Mouse (Mus musculus) kidney, postnatal 14 days (tissue): ENCODE measurements at regions not wholly inside any gene's neighbourhood (a gene's known extent, or its start where the extent isn't known, plus 50 kb on each side); places are given as distances from the start of the nearest gene placed in this dataset.
"Not testable (repeated sequence)": the region's sequence is repeated elsewhere in the genome, so short reads cannot be mapped to it uniquely, and the experiment has no call there.

Experiments used
- DNase-seq: peaks from one replicate; pipeline ENCODE4 v3.0.0; 2022; ENCODE audit warnings: mixed read lengths

DNA sequence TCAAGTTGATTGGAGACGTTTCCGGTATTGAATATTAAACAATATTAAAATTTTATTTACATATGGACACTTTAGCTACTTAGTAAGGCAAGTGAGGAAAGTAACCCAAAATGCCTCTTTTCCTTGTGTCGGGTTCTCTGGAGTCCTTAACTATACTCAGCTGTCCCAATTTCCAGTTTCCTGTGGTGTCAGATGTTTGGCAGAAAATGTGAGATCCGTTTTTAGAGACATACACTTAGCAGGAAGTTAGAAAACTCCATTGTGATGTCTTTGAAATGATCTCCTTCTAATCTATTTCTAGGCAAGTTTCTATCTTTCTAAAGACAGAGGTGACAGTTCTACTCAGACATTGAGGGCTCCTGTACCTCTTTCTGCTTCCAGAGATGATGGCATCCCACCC is 168.9 kb upstream of the Plcxd3 start:
- DNase-seq: no peak

DNA sequence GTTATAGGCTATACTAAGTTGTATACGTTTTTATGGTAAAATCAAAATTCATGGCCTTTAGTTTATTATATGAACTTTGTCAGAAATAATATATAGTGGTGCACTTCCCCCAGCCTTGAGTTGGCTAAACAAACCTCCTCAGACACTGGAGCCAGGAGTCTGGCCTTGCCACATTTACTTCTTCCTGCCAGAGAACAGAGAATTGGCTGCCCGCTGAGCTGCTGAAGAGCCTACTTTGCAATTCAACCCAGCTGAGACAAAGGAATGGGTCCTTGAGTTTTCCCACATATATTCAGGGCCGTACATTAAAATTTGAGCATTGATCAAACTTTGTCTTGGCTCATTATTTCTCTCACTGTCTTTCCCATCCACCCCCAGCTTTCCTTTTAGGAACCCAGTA is 161.9 kb upstream of the Plcxd3 start:
- DNase-seq: no peak

DNA sequence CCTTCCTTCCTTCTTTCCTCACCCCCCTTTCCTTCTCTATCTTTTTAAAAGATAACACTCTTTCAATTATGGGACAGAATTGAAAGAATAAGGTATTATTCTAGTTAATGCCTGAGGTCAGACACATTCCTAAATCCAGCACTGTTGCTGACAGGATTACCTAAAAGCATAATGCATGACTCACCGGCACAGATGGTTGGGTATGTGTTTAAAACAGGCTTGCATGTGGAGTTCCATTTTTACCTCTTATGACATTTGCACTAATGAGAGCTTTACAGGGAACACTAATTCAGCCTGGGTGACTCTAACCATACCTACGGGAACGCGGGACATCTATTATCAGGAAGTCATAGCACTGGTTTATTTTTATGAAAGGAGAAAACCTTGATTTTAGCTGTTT is 156.2 kb upstream of the Plcxd3 start:
- no peak for DNase-seq

DNA sequence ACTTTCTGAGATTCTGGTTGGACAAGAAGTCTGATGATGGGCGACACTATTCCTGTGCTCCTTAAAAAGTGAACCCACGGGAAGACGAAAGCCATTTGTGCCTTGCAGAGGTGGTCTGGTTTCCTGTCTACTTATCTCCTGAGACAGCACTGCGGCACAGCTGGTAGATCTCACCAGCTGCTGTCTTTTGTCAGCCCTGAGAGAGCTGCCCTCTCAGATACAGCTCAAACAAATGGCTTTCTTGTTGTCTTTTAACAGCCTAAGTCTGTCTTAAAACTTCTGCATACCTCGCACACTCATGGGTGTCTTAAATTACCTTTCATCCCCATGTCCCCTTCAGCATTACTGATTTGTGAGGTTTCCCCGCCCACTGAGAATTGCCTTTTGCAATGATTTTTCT is 147.2 kb upstream of the Plcxd3 start:
- DNase-seq: no peak

DNA sequence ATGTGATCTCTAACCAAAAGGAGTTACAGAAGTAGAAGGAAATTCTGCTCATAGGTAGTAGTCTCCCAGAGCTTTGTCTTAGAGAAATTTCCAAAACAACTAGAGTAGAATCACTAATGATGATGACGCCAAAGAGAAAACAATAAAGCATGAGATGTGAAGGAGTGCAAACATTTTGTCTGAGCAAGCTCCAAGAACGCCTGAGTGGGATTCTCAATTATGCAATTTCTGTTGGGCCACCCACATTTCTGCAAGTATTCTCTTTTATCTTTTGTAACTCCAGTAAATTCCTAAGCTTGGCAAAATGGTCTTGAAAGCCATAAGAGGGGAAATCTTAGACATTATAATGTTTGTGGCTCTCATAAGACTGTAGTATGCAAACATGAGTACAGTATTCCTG is 134.6 kb upstream of the Plcxd3 start:
- no peak for DNase-seq

DNA sequence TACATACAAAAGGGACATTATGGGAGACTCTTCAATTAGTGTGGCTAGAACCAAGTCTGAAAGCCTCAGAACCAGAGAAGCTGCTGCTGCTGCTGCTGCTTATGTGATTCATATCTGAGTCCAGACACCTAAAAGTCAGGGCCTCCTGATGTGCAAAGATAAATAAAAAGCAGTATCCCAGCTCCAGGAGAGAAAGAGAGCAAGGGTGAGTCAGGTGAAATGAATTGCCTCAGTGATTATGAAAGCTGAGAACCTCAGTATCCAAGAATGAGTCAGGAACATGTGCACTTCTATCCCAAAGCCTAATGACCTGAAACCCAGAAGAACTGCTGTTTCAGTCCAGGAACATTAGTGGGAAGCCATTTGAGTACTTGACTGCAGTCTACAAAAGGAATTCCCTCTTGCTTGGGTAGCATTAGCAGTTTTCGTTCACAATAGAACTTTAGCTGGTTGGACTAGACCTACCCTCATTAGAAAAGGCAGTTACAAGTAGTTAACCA is 127.6 kb upstream of the Plcxd3 start:
- no peak for DNase-seq

DNA sequence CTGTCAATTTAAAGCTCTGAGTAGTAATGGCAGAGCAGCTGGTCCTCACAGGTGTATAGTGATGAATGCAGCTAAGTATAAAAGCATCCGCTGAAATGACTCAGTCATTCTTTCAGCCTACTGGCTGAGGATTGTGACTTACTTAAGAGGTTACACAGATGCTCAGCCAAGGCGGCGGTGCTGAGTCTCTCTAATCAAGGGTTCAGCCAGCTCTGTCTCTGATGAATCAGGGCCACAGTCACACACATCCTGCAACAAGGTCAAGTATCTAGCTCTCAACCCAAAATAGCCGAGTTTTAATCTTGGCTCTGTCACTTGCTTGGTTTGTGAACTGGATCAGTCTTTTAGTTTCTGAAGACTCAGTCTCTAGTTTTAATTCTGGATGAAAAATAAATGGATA is 110.7 kb upstream of the Plcxd3 start:
- DNase-seq: peak; percentile 3

DNA sequence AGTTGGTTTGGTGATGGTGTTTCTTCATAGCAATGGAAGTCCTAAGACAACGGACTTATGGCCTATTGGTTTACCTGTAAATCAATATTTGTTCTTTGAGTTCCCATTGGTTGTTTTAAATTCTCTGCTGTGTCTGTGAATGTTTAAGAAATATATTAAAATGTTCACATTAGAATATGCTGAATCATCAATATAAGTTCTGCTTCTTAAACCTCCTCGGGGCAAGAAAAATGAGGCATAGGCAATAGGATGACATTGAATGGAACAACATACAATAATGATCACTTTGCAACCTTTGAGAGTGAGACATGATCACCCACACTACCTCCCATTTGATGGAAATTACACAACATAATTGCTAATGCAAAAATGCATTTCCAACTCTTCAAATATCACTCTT is 105.5 kb upstream of the Plcxd3 start:
- DNase-seq: no peak

DNA sequence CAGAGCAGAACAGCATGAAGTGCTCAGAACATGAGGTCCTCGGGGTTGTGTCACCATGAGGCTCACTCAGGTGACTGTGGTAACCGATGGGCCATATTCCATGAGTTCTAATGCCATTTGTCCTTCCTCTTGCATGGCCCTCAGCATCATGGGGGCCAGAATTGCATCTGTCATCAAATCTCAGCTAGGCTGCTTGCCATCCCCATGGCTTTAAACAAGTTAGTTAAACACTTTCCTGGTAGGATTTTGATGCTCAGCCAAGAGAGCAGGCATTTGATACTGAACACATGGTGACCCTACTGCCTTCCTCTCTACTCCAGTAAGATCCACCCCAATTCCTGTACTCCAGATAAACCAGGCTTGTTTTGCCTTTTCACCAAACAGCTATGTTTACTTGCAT is 98.3 kb upstream of the Plcxd3 start:
- DNase-seq: no peak

DNA sequence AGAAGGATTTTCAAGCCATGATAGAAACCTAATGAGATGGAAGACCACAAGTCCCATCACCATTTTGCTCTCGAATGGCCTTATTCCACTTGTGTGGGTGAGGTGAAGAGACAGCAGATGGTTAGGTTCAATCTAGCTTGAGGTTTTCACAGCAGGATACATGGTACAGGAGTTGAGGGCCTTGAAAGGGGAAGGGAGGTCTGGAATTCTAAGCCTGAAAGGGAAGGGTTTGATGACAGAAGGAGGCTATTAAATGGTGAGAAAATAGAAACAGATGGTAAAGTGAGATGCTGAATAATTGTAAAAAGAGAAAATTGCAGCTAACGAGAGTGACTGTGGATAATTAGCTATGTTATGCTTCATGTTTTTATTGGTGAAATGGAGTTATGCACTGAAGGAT is 67.8 kb upstream of the Plcxd3 start:
- DNase-seq: no peak

DNA sequence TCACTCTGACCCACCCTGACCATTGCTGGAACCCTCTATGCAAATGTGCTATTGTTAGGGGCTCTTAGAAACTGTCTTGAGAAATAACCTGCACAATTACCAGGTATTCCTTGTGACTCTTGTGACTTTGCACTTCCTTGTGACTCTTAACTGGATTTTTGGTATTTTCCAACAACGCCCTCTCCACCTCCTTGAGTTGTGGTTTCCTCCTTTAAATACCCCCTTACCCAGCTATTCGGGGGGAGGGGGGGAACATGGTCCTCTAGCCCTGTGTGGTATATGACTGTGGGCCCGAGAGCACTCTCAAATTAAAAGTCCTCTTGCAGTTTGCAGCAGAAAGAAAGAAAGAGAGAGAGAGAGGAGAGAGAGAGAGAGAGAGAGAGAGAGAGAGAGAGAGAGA is 61.6 kb upstream of the Plcxd3 start:
- DNase-seq: not testable (repeated sequence)

DNA sequence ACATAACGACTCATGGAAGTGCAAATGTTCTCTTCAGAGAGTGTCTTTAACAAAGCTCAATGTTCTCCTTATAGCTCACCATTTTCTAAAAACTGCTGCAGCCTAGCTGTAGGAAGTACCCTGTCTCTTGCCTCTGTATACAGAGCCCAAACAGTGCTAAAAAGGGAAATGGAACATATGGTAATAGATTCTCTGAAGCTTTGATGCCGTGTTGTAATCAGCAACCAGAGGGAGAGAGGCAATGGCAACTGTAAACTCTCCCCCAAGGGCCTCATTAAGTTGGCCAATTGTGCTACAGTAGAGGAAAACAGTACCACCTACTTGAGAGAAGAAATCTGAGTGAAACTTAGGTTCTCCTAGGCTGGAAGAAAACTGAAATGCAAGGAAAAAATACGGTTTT is 59.4 kb upstream of the Plcxd3 start:
- DNase-seq: no peak
